Mouse (Mus musculus) brain, embryonic 14.5 days (tissue): ENCODE measurements at regions not wholly inside any gene's neighbourhood (a gene's known extent, or its start where the extent isn't known, plus 50 kb on each side); places are given as distances from the start of the nearest gene placed in this dataset.
A peak's percentile ranks its signal among the peaks of the same experiment; 100 is the strongest.

ENCODE experiments used
- DNase-seq: peaks from one replicate; pipeline ENCODE4 v3.0.0-alpha.2; 2011; ENCODE audit warnings: low read depth
- CTCF ChIP-seq: fragments of 200-500 bp; IDR thresholded peaks from 2 replicates; pipeline ENCODE4 v1.5.1; 2012; ENCODE audit warnings: inconsistent platforms, mild to moderate bottlenecking, moderate library complexity, borderline replicate concordance; ENCODE audit not compliant: insufficient read depth, insufficient read length; ENCODE audit errors: extremely low read depth
- POLR2A ChIP-seq: fragments of 200-500 bp; IDR thresholded peaks from 2 replicates; pipeline ENCODE4 v1.6.1; 2012; ENCODE audit warnings: mild to moderate bottlenecking, inconsistent platforms, borderline replicate concordance; ENCODE audit not compliant: poor library complexity, insufficient read depth, insufficient read length, severe bottlenecking; ENCODE audit errors: extremely low read depth

DNA sequence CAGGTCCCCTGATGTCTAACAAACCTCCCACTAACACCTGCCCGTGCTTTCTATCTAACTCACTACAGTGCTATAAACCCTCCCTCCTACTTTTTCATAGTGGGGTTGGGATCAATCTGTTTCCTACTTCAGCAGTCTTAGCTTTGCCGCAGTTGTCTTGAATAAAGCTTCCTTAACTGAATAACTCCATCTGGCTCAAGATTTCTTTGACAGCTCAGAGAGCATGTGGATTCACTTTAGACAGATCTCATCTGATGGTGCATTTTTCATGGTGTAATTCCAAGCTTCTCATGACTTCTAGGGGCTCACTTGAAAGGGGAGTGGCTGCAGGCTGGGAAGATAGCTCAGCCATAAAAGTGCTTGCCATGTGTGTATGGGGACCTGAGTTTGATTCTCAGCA, 313.2 kb upstream of the Dpyd start:
- peak; percentile 9 for DNase-seq
- TF ChIP-seq CTCF (no peak), POLR2A (no peak)

DNA sequence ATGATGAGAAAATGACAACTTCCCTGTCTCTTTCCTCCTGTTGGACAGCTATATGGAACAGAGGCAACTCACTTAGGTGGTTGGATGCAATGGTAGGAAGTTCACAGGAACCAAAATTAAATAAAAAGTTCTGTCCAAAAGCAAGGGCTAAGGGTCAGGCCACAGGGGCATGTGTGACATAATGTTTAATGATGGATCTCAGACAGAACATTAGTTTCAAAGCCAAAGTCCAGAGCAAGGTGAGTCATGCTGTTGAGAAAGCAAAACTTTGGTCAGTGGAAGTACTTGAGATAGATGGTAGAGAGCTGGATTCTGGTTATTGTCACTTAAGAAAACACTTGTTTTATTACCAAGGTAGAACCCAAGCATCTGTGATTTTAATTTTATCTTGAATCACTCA, 286.0 kb upstream of the Dpyd start:
- DNase-seq = no peak
- no peak for TF ChIP-seq CTCF
- no peak for TF ChIP-seq POLR2A

DNA sequence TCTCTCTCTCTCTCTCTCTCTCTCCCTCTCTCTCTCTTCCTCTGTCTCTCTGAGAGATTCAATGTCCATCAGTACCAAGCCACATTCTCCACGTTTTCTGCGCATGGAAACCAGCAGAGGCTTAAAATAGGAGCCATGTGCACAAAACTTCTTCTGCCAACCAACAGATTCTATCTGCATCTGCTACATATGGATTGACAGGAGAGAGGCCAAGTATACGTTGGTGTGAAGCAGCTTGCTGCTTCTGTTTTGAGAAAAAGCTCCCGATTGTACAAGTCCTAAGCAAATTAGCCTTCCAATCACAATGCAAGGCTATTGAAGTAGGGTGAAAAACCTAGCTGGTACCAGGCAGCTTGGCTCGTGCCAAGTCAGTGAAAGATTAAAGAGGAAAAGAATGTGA, 283.7 kb upstream of the Dpyd start:
- TF ChIP-seq POLR2A (no peak), CTCF (no peak)
- DNase-seq = peak; percentile 76

DNA sequence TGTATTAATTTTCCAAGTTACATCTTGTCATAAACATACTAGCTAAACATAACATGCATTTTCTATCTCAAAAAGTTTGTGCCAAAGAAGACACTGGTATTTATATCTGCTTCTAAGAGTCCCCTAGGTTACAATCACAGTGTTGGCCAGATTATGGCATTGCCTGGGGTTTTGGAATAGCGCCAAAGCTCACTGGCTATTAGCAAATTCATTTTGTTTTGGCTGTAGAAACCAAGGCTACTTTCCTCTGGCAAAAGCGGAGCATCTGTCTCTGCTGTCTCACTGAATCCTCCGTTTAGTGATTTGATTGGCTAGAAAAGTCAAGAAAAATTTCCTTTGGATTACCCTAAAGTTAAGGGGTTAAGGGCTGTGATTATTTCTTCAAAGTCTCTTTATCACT, 275.0 kb upstream of the Dpyd start:
- TF ChIP-seq POLR2A (no peak), CTCF (no peak)
- peak; percentile 73 for DNase-seq

DNA sequence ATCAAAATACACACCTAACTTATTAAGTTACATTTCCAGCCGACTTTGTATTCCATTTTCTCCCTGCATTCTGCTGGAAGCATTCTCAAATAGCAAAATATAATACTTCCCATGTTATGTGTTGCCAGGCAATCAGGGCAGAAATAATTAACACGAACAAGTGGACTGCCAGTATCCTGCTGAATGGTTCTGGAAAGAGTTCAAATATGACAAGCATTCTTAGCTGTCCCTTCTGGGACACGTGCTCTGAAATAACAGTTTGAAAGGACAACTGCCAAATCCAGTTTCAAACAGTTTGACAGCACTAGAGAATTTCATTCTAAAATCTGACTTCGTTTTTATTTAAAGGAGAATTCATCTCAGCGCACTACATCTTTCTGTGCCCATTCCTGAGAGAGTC, 236.8 kb upstream of the Dpyd start:
- peak; percentile 77 for DNase-seq
- no peak for TF ChIP-seq CTCF
- no peak for TF ChIP-seq POLR2A

DNA sequence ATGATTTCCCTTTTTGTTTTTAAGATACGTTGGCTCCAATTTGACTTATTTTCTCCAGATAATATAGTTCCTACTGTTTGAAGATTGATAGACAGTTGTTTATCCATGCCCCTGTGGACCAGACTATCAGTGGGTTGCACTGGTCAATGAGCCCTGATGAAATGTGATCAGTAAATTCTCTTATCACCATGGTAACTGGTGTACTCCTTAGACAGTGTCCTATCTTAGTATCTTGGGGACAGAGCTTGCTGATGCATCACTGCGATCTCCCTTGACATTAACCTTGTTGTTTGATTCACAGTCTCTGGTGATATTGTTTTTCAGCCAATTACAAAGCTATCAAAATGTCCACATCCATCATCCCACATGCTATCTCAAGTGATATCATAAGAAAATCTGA, 233.7 kb upstream of the Dpyd start:
- TF ChIP-seq POLR2A (no peak), CTCF (no peak)
- no peak for DNase-seq

DNA sequence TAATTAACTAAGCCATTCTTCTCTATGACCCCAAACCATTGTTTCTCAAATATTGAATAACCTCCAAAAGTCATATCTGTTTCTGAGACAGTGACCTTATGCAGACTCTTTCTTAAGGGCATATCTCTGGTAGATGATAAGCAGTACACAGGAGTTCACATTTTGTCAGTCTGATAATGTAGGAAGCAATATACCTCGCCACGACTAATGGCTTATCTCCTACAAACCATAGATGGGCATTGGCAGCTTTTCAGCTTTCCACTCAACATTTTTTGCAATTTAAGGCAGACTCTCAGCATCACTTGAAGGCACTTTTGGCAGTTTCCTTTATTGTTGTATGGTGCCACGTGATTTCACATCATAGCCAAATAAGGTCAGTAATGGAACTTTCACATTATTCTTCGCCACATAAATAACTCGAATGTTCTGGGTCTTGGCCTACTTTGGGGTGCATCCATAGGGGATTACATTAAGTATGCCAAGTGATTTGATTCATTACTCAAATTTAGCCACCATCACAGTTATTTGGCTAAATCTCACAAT, 232.7 kb upstream of the Dpyd start:
- DNase-seq = no peak
- no peak for TF ChIP-seq POLR2A
- TF ChIP-seq CTCF = no peak

DNA sequence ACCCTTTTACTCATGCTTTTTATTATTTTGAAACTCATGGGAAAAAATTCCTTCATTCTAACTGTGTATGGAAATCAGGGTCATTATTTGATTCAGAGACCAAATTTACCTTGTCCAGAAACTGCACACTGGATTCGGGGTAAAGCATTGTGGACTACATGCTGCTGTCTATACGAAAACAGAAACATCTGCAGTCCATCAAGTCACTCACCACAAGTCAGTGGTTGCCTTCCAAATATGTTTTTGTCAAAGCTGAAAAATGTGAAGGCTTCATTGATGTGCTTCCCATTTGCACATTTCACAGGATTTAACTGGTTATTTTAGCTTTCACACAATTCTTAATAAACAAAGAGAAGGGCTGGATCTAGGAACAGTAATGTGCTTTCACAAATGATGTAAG, 230.4 kb upstream of the Dpyd start:
- DNase-seq = no peak
- TF ChIP-seq POLR2A (no peak), CTCF (no peak)

DNA sequence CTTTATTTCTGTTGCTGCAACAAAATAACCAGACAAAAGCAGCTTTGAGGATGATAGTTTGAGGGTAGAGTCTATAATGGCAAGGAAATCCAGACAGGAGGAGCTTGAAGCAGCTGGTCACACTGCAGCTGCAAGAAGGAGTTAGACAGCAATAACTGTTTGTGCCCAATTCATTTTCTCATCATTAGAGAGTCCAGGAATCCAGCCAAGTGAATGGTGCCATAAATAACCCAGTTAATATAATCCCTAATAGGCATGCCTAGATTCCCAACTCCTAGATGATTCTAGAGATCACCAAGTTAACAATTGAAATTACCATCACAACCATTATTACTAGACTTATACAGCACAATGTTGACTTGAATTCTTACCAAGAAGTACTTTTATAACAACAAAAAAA, 223.2 kb upstream of the Dpyd start:
- no peak for TF ChIP-seq CTCF
- TF ChIP-seq POLR2A = no peak

DNA sequence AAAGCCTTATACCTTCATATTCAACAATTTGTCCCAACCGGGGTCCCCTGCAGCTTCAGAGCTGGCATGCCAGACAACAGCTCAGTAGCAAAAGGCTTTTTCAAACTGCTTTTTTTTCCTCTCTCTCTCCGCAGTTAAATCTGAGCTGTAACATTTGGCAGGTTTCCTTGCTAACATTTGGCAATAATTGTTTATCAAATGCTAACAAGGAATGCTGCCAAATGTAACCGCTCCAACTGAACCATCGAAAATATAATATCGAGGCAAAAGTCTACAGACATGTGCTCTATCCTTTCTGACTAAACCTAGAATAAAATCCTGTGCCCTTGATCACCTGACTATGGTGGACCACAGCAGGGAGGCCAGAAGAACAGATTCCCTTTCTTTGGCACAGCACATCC, 200.2 kb upstream of the Dpyd start:
- no peak for TF ChIP-seq POLR2A
- TF ChIP-seq CTCF = no peak
- DNase-seq = peak; percentile 81

More for the DNA sequence above, 223.2 kb upstream of the Dpyd start:
- peak; percentile 24 for DNase-seq
